ENCODE assay signal across 8 mouse cellular contexts in genomic region chr3:69044645-69045399, GRCm38 (mm10). TPM values are rescaled to one million over a fixed set of nuclear protein-coding genes. Genes with fewer than 3 reads are reported as not detected.
A peak's percentile ranks its signal among the peaks of the same experiment; 100 is the strongest.
DNase-seq lines count a peak whose midpoint lies in the region; ATAC-seq and TF ChIP-seq lines count a peak whose summit lies in the region.

Gene Trim59 (minus strand): TSS chr3:69044755.

- peak; percentile 96 for DNase-seq in kidney, postnatal 0 days (ENCODE audit: low spot score)
- DNase-seq in liver, embryonic 11.5 days (ENCODE audit: low spot score): peak; percentile 93
- DNase-seq in spleen, postnatal 4 days (ENCODE audit: low spot score in 2 of 2): peak; percentile 91 to 97

- TF ChIP-seq CTCF in kidney, postnatal 0 days (IDR thresholded peaks at IDR 0.05; ENCODE audit: low read depth): peak; percentile 21; the same call in 1 of the 2 replicates

- TF ChIP-seq POLR2A in myocyte (IDR thresholded peaks at IDR 0.05; ENCODE audit: insufficient read length, low read depth): peak; percentile 53

- peak within 1 kb of the TSS; percentile 86 for H3K4me3 ChIP-seq in brown adipose tissue, adult 24 weeks (ENCODE audit: insufficient read depth, low read depth, low read length)
- peak within 1 kb of the TSS; percentile 92 for H3K4me3 ChIP-seq in heart, embryonic 13.5 days
- H3K4me3 ChIP-seq in kidney, postnatal 0 days (replicated peaks; ENCODE audit: low read depth, low read length): peak within 1 kb of the TSS; percentile 95
- peak within 1 kb of the TSS; percentile 95 for H3K4me3 ChIP-seq in liver, embryonic 11.5 days (ENCODE audit: low read depth, low read length)
- H3K4me3 ChIP-seq in myocyte: peak within 1 kb of the TSS; percentile 59

- H3K27me3 ChIP-seq in heart, embryonic 13.5 days (replicated peaks): no peaks in the 10 kb centered on the region
- H3K27me3 ChIP-seq in kidney, postnatal 0 days (ENCODE audit: insufficient read depth, low read length): no peaks in the 10 kb centered on the region
- no peaks in the 10 kb centered on the region for H3K27me3 ChIP-seq in liver, embryonic 11.5 days (replicated peaks; ENCODE audit: control insufficient read depth, insufficient read depth, low read length)
- no peaks in the 10 kb centered on the region for H3K27me3 ChIP-seq in myocyte (ENCODE audit: control insufficient read depth, insufficient read depth, insufficient read length)

- no peaks in the 10 kb centered on the region for H3K9me3 ChIP-seq in heart, embryonic 13.5 days
- H3K9me3 ChIP-seq in kidney, postnatal 0 days (replicated peaks; ENCODE audit: low read length): no peaks in the 10 kb centered on the region
- no peaks in the 10 kb centered on the region for H3K9me3 ChIP-seq in liver, embryonic 11.5 days (ENCODE audit: control insufficient read depth, low read length)

- no peaks in the 10 kb centered on the region for H3K4me1 ChIP-seq in brown adipose tissue, adult 24 weeks (ENCODE audit: control insufficient read depth, insufficient read depth, insufficient read length, low read length)
- peaks cover 41% of the 10 kb centered on the region for H3K4me1 ChIP-seq in heart, embryonic 13.5 days
- H3K4me1 ChIP-seq in kidney, postnatal 0 days (replicated peaks; ENCODE audit: insufficient read depth, low read length): no peaks in the 10 kb centered on the region
- H3K4me1 ChIP-seq in liver, embryonic 11.5 days (replicated peaks; ENCODE audit: control insufficient read depth, insufficient read depth, low read length): peaks cover 22% of the 10 kb centered on the region

- H3ac ChIP-seq in myocyte (ENCODE audit: control insufficient read depth, insufficient read length): peak within 1 kb of the TSS; percentile 80

- peak within 1 kb of the TSS; percentile 91 for H3K4me2 ChIP-seq in heart, embryonic 13.5 days
- peak within 1 kb of the TSS; percentile 93 for H3K4me2 ChIP-seq in kidney, postnatal 0 days (ENCODE audit: low read length)
- H3K4me2 ChIP-seq in liver, embryonic 11.5 days: peak within 1 kb of the TSS; percentile 69
- peak within 1 kb of the TSS; percentile 99 for H3K4me2 ChIP-seq in myocyte (ENCODE audit: low read depth)

- H3K9ac ChIP-seq in heart, embryonic 13.5 days: peak within 1 kb of the TSS; percentile 97
- H3K9ac ChIP-seq in kidney, postnatal 0 days (ENCODE audit: low read depth, low read length): peak within 1 kb of the TSS; percentile 91
- peak within 1 kb of the TSS; percentile 93 for H3K9ac ChIP-seq in liver, embryonic 11.5 days (ENCODE audit: low read depth, low read length)

- under 1% methylated on average over 73 of the region's 80 CpGs for WGBS in heart, embryonic 13.5 days
- WGBS in kidney, postnatal 0 days: under 1% methylated on average over 78 of the region's 80 CpGs
- WGBS in liver, embryonic 11.5 days: under 1% methylated on average over 80 of the region's 80 CpGs

- H3K27ac ChIP-seq in brown adipose tissue, adult 24 weeks (replicated peaks; ENCODE audit: low read depth, low read length): 0 out of 2 replicates have a peak within 1 kb of the TSS, but pooled peaks have one; percentile 11
- peak within 1 kb of the TSS; percentile 96 for H3K27ac ChIP-seq in heart, embryonic 13.5 days (replicated peaks)
- peak within 1 kb of the TSS; percentile 93 for H3K27ac ChIP-seq in kidney, postnatal 0 days
- peak within 1 kb of the TSS; percentile 96 for H3K27ac ChIP-seq in liver, embryonic 11.5 days (ENCODE audit: low read depth, low read length)

- peak; percentile 74 for ATAC-seq in CD4-positive, CD25-positive, alpha-beta regulatory T cell, adult 4 months
- peak; percentile 80 for ATAC-seq in erythroid progenitor cell, adult 5-6 weeks (replicated peaks; ENCODE audit: low FRiP score, poor library complexity, severe bottlenecking)
- peak; percentile 94 for ATAC-seq in heart, embryonic 13.5 days (ENCODE audit: extremely low read depth, insufficient number of reproducible peaks, low FRiP score, low TSS enrichment)
- ATAC-seq in kidney, postnatal 0 days (replicated peaks; ENCODE audit: low FRiP score, low read depth): peak; percentile 95
- ATAC-seq in liver, embryonic 11.5 days (replicated peaks; ENCODE audit: low FRiP score): peak; percentile 91

- peaks cover 23% of the 10 kb centered on the region for H3K36me3 ChIP-seq in heart, embryonic 13.5 days
- no peaks in the 10 kb centered on the region for H3K36me3 ChIP-seq in kidney, postnatal 0 days (ENCODE audit: insufficient read depth, low read length)
- peaks cover 12% of the 10 kb centered on the region for H3K36me3 ChIP-seq in liver, embryonic 11.5 days (ENCODE audit: control insufficient read depth, insufficient read depth, low read length)
- peaks cover 19% of the 10 kb centered on the region for H3K36me3 ChIP-seq in myocyte (ENCODE audit: control insufficient read depth, insufficient read depth)

- peaks cover 45% of the 10 kb centered on the region for H3K79me2 ChIP-seq in myocyte (ENCODE audit: control insufficient read depth, insufficient read depth)

TF ChIP-seq in myocyte, 11 proteins besides CTCF, POLR2A, EP300 and RAD21:
- peak; percentile 42 for TF ChIP-seq POLR2AphosphoS2 (IDR thresholded peaks at IDR 0.05; ENCODE audit: insufficient read length, low read depth)
- TF ChIP-seq E2F4 (IDR thresholded peaks at IDR 0.05; ENCODE audit: insufficient read depth): peak; percentile 66
- no peak for TF ChIP-seq MYOG (IDR thresholded peaks at IDR 0.05; ENCODE audit: control insufficient read depth in 1 of 3, insufficient read depth in 1 of 3, insufficient read length in 2 of 3, low read depth in 2 of 3)
- TF ChIP-seq TCF3 (IDR thresholded peaks at IDR 0.05; ENCODE audit: insufficient read length, low read depth): no peak
- no peak for TF ChIP-seq SRF (IDR thresholded peaks at IDR 0.05; ENCODE audit: control insufficient read depth, insufficient read length, low read depth)
- TF ChIP-seq USF1 (IDR thresholded peaks at IDR 0.05; ENCODE audit: low read depth): no peak

RNA-seq across cellular contexts. Expression of gene Trim59, which starts in this region (rescaled TPM):
- 10 to 100 TPM; 32.7 to 40.1 TPM for polyA plus RNA-seq in CD4-positive, CD25-positive, alpha-beta regulatory T cell, adult 4 months (2017; shearing (Covaris generic))
- polyA plus RNA-seq in brown adipose tissue, adult 24 weeks (2012; ENCODE audit: insufficient read depth, insufficient read length, missing spikeins): not detected in 2 replicates
- 516 and 641 TPM in 2 replicates for total RNA-seq in erythroid progenitor cell, adult 5-6 weeks (2015; ENCODE audit: low replicate concordance)
- total RNA-seq in erythroid progenitor cell, adult 5-6 weeks (2017; ENCODE audit: low replicate concordance): 350 and 524 TPM in 2 replicates
- polyA plus RNA-seq in heart, embryonic 13.5 days (2015; fragmentation: Nextera tagmentation; extraction: Ambion mirVana): 69.7 and 74.0 TPM in 2 replicates
- polyA plus RNA-seq in kidney, postnatal 0 days (2015; fragmentation: Nextera tagmentation; extraction: Ambion mirVana): 60.0 and 64.3 TPM in 2 replicates
- 121 and 130 TPM in 2 replicates for polyA plus RNA-seq in liver, embryonic 11.5 days (2014; fragmentation: Nextera tagmentation; extraction: Ambion mirVana)
- 8.2 TPM for polyA plus RNA-seq in myocyte (2012; fragmentation: generic; extraction: Trizol)

Comparison
In these comparisons a context has a peak if more than half of its experiments do, and no peak if none do; other contexts are left out.
1. Peak in every context shown above with its lines: DNase-seq, ATAC-seq, H3K4me3 ChIP-seq and H3K27ac ChIP-seq.
2. H3K27ac ChIP-seq: peak in every context shown above with its lines; median percentile 96 in heart, embryonic 13.5 days; 96 in liver, embryonic 11.5 days; 93 in kidney, postnatal 0 days; 11 in brown adipose tissue, adult 24 weeks.